Mouse (Mus musculus) kidney, adult 2 months (tissue): ENCODE data around the gene 1110004F10Rik. TPM values are rescaled to one million over a fixed set of nuclear protein-coding genes. Genes with fewer than 3 reads are reported as not detected.

ENCODE experiments used
- DNase-seq: peaks from one replicate; pipeline ENCODE4 v3.0.0; 2021
- H3K27ac ChIP-seq: fragments of 200-500 bp; 2 replicates; pipeline ENCODE4 v1.5.1; 2012; ENCODE audit warnings: low read depth, low read length, control low read depth, inconsistent platforms; ENCODE audit not compliant: insufficient read depth
- H3K27me3 ChIP-seq: fragments of 200-500 bp; replicated peaks from 2 replicates; pipeline ENCODE4 v1.6.1; 2012; ENCODE audit warnings: mild to moderate bottlenecking, moderate library complexity, low read length, inconsistent platforms; ENCODE audit not compliant: control insufficient read depth, insufficient read depth
- H3K36me3 ChIP-seq: fragments of 200-500 bp; 2 replicates; pipeline ENCODE4 v1.6.1; 2012; ENCODE audit warnings: mild to moderate bottlenecking, moderate library complexity, low read length, inconsistent platforms; ENCODE audit not compliant: control insufficient read depth, insufficient read depth
- H3K4me1 ChIP-seq: fragments of 200-500 bp; 2 replicates; pipeline ENCODE4 v1.6.1; 2011; ENCODE audit warnings: low read length; ENCODE audit not compliant: control insufficient read depth, insufficient read depth
- H3K4me3 ChIP-seq: fragments of 200-500 bp; 2 replicates; pipeline ENCODE4 v1.5.1; 2011; ENCODE audit warnings: mild to moderate bottlenecking, low read depth, low read length, control low read depth; ENCODE audit not compliant: insufficient read depth
- CTCF ChIP-seq: fragments of 200-500 bp; conservative IDR thresholded peaks from 2 replicates; pipeline ENCODE4 v1.5.1; 2011; ENCODE audit warnings: low read depth, mild to moderate bottlenecking, control low read depth, low read length, moderate library complexity, mixed read lengths; ENCODE audit not compliant: insufficient read depth, insufficient read length
- POLR2A ChIP-seq: fragments of 200-500 bp; IDR thresholded peaks from one replicate; pipeline ENCODE4 v1.6.1; 2011; ENCODE audit warnings: low read depth, low read length, control low read depth
- WGBS: fragments of 180-500 bp; shearing (Covaris S2); methylation state at CpG from one replicate; pipeline ENCODE4 v1.1.7; 2018; 5-methylcytosine and 5-hydroxymethylcytosine counted together
- polyA plus RNA-seq: library from polyadenylated mRNA; depleted of rRNA; stranded (reverse); fragments of >200 nt; gene quantifications from 2 replicates; pipeline ENCODE4 v1.2.3, GENCODE M21; 2012; rRNA removed

The 1110004F10Rik gene
- polyA plus RNA-seq, 1 experiment: 53.3 TPM

DNA sequence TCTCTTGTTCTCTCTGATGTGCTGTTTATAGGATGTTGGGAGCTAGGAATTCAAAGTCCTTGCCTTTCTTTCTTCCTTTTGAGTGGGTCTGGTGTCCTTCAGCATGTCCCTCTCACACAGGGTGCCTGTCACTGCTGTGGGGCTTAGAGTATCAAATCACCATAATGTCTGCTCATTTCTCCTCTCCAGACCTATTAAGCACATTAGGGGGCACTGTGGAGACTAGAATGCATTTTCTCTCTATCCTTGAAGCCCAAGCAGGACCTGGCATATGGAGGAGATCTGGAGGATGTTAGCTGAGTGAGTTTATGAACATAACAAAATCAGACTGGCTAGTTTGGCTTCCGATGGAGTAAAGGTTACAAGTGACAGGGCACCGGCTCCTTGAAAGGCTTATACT, 107.9 kb downstream of the 1110004F10Rik start:
- TF ChIP-seq CTCF (no peak), POLR2A (no peak)
- Histone ChIP-seq H3K27ac (no peak overlapping the region), H3K36me3 (no peaks in the 10 kb centered on the region; the same call in 1 of the 2 replicates), H3K27me3 (no peaks in the 10 kb centered on the region), H3K4me1 (peaks cover 5% of the 10 kb centered on the region), H3K4me3 (no peak overlapping the region)
- 96% methylated on average over 2 of the region's 2 CpGs for WGBS
- no peak for DNase-seq

DNA sequence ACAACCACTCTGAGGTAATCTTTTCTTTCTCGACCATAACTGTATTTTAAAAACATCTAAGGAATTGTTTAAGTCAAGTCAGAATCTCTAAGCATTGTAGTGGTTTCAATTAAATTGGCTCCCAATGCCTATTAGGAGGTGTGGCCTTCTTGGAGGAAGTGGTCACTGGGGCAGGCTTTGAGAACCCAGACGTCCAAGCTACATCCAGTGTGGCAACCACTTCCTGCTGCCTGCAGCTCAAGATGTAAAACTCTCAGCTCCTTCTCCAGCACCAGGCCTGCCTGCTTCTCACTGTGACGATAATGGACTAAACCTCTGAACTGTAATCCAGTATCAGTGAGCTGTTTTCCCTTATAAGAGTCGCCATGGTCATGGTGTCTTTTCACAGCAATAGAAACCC, 110.4 kb downstream of the 1110004F10Rik start:
- WGBS: 68% methylated on average over 4 of the region's 4 CpGs
- H3K36me3 ChIP-seq: no peaks in the 10 kb centered on the region
- H3K27ac ChIP-seq: no peak overlapping the region
- TF ChIP-seq CTCF: no peak
- TF ChIP-seq POLR2A: no peak
- peaks cover 5% of the 10 kb centered on the region for H3K4me1 ChIP-seq
- DNase-seq: no peak
- no peaks in the 10 kb centered on the region for H3K27me3 ChIP-seq
- H3K4me3 ChIP-seq: no peak overlapping the region

DNA sequence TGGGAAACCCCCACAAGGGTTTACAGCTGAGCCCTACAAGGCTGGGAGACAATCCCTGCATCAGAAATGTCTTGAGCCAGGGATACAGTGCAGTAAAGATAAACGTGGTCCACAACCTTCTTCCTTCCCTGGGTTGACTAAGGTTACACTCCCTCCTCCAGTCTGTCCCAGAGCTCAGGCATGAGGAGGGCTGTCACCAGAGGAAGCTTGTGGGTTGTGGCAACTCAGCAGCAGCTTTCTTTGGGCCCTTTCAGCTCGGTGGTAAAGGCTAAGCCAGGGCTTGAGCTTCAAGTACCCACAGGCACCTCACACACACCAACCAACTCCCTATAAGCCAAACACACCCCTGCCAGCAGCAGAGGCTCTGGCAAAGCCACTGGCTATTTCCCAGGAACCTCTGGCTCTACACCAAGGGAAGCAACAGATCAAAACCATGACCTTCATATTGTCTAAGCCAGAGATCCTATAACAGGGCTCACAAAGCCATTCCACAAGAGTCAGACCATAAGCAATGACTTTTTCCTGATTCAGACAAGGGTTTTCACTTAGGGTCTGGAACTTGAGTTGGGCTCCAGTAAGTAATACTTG, 114.7 kb downstream of the 1110004F10Rik start:
- no peak for DNase-seq
- 28% methylated on average over 2 of the region's 2 CpGs for WGBS
- no peak overlapping the region for H3K27ac ChIP-seq
- H3K36me3 ChIP-seq: no peaks in the 10 kb centered on the region; the same call in 1 of the 2 replicates
- no peaks in the 10 kb centered on the region for H3K27me3 ChIP-seq
- H3K4me1 ChIP-seq: no peaks in the 10 kb centered on the region
- TF ChIP-seq CTCF (no peak), POLR2A (no peak)
- H3K4me3 ChIP-seq: no peak overlapping the region

Other genes with a start within 250 kb of the 1110004F10Rik start
- 33.0 and 37.1 TPM in 2 replicates for gene Sox6, start 601 bp upstream of the 1110004F10Rik start, polyA plus RNA-seq
- gene Gm4353, start 45.2 kb downstream of the 1110004F10Rik start, polyA plus RNA-seq: 0.86 and 1.2 TPM in 2 replicates